Mouse (Mus musculus) CH12.LX (cell line): ENCODE measurements around the gene Rbck1.

Source experiments
- CHD1 ChIP-seq: IDR thresholded peaks from 2 replicates; pipeline ENCODE4 v1.6.1; 2012; ENCODE audit warnings: low read depth, low read length, improper control_type of control experiment, inconsistent platforms
- CTCF ChIP-seq, 2 experiments: IDR thresholded peaks in 1 of 2; conservative IDR thresholded peaks in 1 of 2; 2 replicates each; pipeline ENCODE4 v1.5.1; 2011 to 2012; ENCODE audit warnings: low read depth in 2 of 2, low read length in 2 of 2, improper control_type of control experiment in 1 of 2, inconsistent platforms in 1 of 2, mild to moderate bottlenecking in 1 of 2, moderate library complexity in 1 of 2
- MAFK ChIP-seq: IDR thresholded peaks from 2 replicates; pipeline ENCODE4 v1.6.1; 2011; ENCODE audit warnings: low read length, improper control_type of control experiment; ENCODE audit not compliant: insufficient replicate concordance
- MAX ChIP-seq: IDR thresholded peaks from 2 replicates; pipeline ENCODE4 v1.6.1; 2011; ENCODE audit warnings: low read length, improper control_type of control experiment
- POLR2A ChIP-seq: IDR thresholded peaks from 2 replicates; pipeline ENCODE4 v1.6.1; 2011; ENCODE audit warnings: low read depth, mild to moderate bottlenecking, improper control_type of control experiment, low read length
- RCOR1 ChIP-seq: conservative IDR thresholded peaks from 2 replicates; pipeline ENCODE4 v1.6.1; 2012; ENCODE audit warnings: low read depth, mild to moderate bottlenecking, inconsistent platforms, low read length, improper control_type of control experiment
- USF2 ChIP-seq: conservative IDR thresholded peaks from 2 replicates; pipeline ENCODE4 v1.6.1; 2011; ENCODE audit warnings: low read depth, low read length, improper control_type of control experiment
- ZMIZ1 ChIP-seq: IDR thresholded peaks from 2 replicates; pipeline ENCODE4 v1.6.1; 2012; ENCODE audit warnings: low read depth, mild to moderate bottlenecking, inconsistent platforms, low read length, improper control_type of control experiment

- TF ChIP-seq MAX (no peak), USF2 (no peak), POLR2A (no peak), CTCF (conservative IDR thresholded peaks at IDR 0.05 in 1 of 2, IDR thresholded peaks at IDR 0.05 in 1 of 2; ENCODE audit: low read depth in 2 of 2, low read length in 2 of 2) (no peak), ZMIZ1 (no peak), RCOR1 (no peak), MAFK (no peak), CHD1 (no peak)
These were observed 14.5 kb upstream of the Rbck1 start for GRCm38 (mm10) chr2:152346776-152347465.
